Mouse (Mus musculus) forebrain, embryonic 12.5 days (tissue): ENCODE data around the gene Cfap161. TPM values are rescaled to one million over a fixed set of nuclear protein-coding genes. Genes with fewer than 3 reads are reported as not detected.

ENCODE experiments used
- ATAC-seq: fragments of 200-750 bp; cut with Nextera tagmentation; 2 replicates; pipeline ENCODE4 v1.8.0; 2017; ENCODE audit warnings: moderate TSS enrichment; ENCODE audit not compliant: low FRiP score
- H3K27ac ChIP-seq: fragments of 300-500 bp; sonication (generic); 2 replicates; pipeline ENCODE4 v1.5.1; 2016; ENCODE audit warnings: mild to moderate bottlenecking
- H3K27me3 ChIP-seq: fragments of 300-500 bp; sonication (generic); 2 replicates; pipeline ENCODE4 v1.6.1; 2016; ENCODE audit warnings: mild to moderate bottlenecking
- H3K36me3 ChIP-seq: fragments of 300-500 bp; sonication (generic); replicated peaks from 2 replicates; pipeline ENCODE4 v1.6.1; 2016; ENCODE audit warnings: mild to moderate bottlenecking
- H3K4me1 ChIP-seq: fragments of 300-500 bp; sonication (generic); 2 replicates; pipeline ENCODE4 v1.6.1; 2016
- H3K4me2 ChIP-seq: fragments of 300-500 bp; sonication (generic); 2 replicates; pipeline ENCODE4 v1.6.1; 2016; ENCODE audit warnings: mild to moderate bottlenecking, moderate library complexity
- H3K4me3 ChIP-seq: fragments of 300-500 bp; sonication (generic); replicated peaks from 2 replicates; pipeline ENCODE4 v1.5.1; 2016; ENCODE audit warnings: mild to moderate bottlenecking
- H3K9ac ChIP-seq: fragments of 300-500 bp; sonication (generic); 2 replicates; pipeline ENCODE4 v1.6.1; 2016; ENCODE audit warnings: mild to moderate bottlenecking
- H3K9me3 ChIP-seq: fragments of 300-500 bp; sonication (generic); 2 replicates; pipeline ENCODE4 v1.6.1; 2016
- WGBS: fragments of 180-500 bp; shearing (Covaris S2); methylation state at CpG from one replicate; pipeline ENCODE4 v1.1.7; 2016; 5-methylcytosine and 5-hydroxymethylcytosine counted together
- polyA plus RNA-seq: library from polyadenylated mRNA; unstranded; fragments of >200 nt; fragmentation: Nextera tagmentation; extraction: Ambion mirVana; gene quantifications from 2 replicates; pipeline ENCODE4 v1.2.1, GENCODE M21; 2016

Gene Cfap161
- polyA plus RNA-seq, 1 experiment from 2014 or later: 0.49 TPM

DNA sequence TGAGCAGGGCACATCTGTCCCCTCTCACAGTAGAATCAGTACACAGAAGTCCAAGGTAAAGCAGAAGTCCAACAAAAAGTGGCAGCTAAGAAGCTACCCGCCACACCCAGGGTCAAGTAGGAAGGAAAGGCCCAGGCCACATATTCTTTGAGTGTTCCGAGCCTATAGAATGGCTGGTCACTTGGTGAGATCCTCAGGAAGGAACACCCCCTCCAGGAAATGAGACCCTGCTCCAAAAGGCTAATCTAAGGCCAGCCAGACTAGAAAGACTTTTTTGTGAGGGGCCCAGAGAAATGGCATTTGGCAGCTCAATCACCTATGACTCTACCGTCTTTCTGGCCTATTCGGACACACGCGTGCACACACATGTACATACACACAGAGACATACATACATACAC lies 18.3 kb upstream of the Cfap161 start:
- H3K36me3 ChIP-seq: no peaks in the 10 kb centered on the region
- H3K4me2 ChIP-seq: no peak overlapping the region
- no peak for ATAC-seq
- peaks cover 34% of the 10 kb centered on the region for H3K4me1 ChIP-seq
- H3K9ac ChIP-seq: no peak overlapping the region
- no peaks in the 10 kb centered on the region for H3K9me3 ChIP-seq
- H3K27ac ChIP-seq: no peak overlapping the region
- 85% methylated on average over 6 of the region's 6 CpGs for WGBS
- H3K27me3 ChIP-seq: no peaks in the 10 kb centered on the region; the same call in 1 of the 2 replicates
- H3K4me3 ChIP-seq: no peak overlapping the region

DNA sequence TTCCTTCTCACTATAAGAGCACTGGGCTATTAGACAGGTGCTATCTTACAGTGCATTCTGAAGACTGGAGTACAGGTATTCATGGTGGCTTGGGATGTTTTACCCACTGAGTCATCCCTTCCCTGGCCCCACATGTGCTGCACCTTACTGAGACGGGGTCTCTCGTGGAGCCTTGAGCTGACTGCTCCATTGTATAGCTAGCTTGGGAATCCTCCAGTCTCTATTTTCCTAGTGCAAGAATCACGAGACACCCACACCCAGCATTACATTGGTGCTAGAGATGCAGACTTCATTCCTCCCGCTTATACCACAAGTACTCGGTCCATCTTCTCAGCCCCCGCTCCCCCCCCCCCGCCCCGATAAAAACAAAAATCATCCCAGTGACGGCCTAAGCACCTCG lies 17.9 kb upstream of the Cfap161 start:
- Histone ChIP-seq H3K27ac (no peak overlapping the region), H3K27me3 (no peaks in the 10 kb centered on the region; the same call in 1 of the 2 replicates), H3K36me3 (no peaks in the 10 kb centered on the region), H3K9me3 (no peaks in the 10 kb centered on the region), H3K4me3 (no peak overlapping the region), H3K4me1 (peaks cover 34% of the 10 kb centered on the region), H3K4me2 (no peak overlapping the region), H3K9ac (no peak overlapping the region)
- no peak for ATAC-seq
- WGBS: 77% methylated on average over 10 of the region's 10 CpGs

DNA sequence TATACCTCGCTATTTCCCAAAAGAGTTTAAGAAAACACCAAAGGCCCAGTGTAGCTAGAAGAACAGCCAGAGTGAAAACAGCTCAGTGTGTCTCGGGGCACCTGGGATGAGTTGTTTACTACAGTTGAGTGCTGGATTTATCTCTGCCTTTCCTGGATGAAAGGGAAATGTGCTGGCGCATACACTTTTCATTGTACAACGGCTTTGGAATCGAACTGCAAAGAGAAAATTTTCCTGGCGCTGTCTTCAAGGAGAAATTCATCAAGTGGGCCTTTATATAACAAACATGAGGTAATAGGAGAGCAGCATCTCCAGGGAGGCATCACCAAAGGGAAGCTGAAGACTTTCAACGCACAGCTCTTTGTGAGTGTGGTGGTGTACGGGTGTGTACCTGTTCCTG lies 17.2 kb upstream of the Cfap161 start:
- WGBS: 89% methylated on average over 8 of the region's 8 CpGs

DNA sequence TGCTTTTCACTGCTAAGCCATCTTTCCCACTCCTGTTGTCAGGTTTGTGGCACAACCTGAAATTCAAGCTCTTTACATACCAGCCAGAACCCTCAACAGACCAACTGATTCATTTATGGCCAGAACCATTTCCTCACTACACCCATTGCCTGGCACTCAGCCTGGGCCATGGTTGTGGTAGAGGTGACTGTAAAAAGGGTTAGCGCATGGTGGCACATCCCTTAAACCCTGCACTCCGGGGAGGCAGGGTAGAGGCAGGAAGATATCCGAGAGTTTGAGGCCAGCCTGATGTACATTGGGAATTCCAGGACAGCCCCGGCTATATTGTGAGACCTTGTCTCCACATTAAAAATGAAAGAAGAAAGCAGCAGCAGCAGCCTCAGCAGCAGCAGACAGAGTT lies 16.8 kb upstream of the Cfap161 start:
- no peak for ATAC-seq
- no peaks in the 10 kb centered on the region for H3K36me3 ChIP-seq
- H3K27ac ChIP-seq: no peak overlapping the region
- H3K27me3 ChIP-seq: no peaks in the 10 kb centered on the region; the same call in 1 of the 2 replicates
- H3K9me3 ChIP-seq: no peaks in the 10 kb centered on the region
- no peak overlapping the region for H3K4me2 ChIP-seq
- peaks cover 34% of the 10 kb centered on the region for H3K4me1 ChIP-seq
- H3K4me3 ChIP-seq: no peak overlapping the region
- 91% methylated on average over 4 of the region's 4 CpGs for WGBS
- no peak overlapping the region for H3K9ac ChIP-seq

More for the DNA sequence above, 17.2 kb upstream of the Cfap161 start:
- no peak overlapping the region for H3K4me2 ChIP-seq
- no peak overlapping the region for H3K9ac ChIP-seq
- no peaks in the 10 kb centered on the region; the same call in 1 of the 2 replicates for H3K27me3 ChIP-seq
- no peak overlapping the region for H3K4me3 ChIP-seq
- H3K9me3 ChIP-seq: no peaks in the 10 kb centered on the region
- no peaks in the 10 kb centered on the region for H3K36me3 ChIP-seq
- no peak for ATAC-seq
- peaks cover 34% of the 10 kb centered on the region for H3K4me1 ChIP-seq
- no peak overlapping the region for H3K27ac ChIP-seq

DNA sequence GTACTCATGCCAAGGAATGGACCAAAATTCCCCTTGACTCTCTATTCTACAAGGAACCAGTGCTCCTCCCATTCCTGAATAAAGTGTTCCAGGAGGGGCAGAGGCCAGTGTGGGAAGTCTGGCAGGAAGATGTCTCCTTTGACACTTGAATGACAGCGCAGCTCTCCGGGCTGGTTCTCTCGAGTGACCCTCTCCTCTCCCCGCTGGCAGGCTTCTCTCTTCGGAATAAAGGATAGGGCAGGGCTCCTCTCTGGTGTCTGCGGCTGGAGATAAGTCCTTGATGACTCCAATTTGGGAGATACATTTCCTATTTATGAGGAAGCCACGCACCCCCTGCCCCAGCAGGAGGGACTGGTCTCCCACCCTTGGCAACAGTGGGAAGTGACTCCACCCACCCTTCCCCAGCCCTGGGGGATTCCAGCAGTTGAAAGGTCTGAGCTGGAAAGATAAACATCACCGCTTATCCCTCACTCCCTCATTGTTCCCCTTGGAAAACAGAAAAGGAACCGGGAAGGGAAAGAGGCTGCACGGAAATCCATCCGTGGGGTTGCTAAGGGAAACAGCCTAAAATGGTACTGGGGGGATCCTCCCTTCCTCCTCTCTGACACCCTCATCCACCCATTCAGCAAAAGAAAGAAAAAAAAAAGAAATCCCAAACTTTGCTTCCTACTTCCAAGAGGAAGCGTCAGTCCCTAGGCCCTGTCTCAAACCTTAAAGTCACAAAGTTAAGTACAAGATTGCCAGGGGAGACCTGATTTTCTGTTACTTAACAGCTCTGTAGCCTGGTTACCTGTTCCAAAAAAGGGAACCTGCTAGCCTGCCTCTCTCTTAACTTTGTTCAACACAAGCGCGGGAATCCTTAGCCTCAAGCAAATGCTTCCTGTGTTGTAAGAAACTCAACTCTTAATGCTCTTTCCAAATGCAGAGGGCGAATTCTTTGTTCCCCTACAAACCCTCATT lies 15.7 kb upstream of the Cfap161 start:
- no peak overlapping the region for H3K27ac ChIP-seq
- 16% methylated on average over 15 of the region's 15 CpGs for WGBS
- H3K4me1 ChIP-seq: peaks cover 34% of the 10 kb centered on the region
- H3K36me3 ChIP-seq: no peaks in the 10 kb centered on the region
- ATAC-seq: no peak
- no peaks in the 10 kb centered on the region; the same call in 1 of the 2 replicates for H3K27me3 ChIP-seq
- peak overlapping the region; percentile 24; the same call in 1 of the 2 replicates for H3K4me2 ChIP-seq
- H3K4me3 ChIP-seq: no peak overlapping the region
- H3K9ac ChIP-seq: no peak overlapping the region
- H3K9me3 ChIP-seq: no peaks in the 10 kb centered on the region

DNA sequence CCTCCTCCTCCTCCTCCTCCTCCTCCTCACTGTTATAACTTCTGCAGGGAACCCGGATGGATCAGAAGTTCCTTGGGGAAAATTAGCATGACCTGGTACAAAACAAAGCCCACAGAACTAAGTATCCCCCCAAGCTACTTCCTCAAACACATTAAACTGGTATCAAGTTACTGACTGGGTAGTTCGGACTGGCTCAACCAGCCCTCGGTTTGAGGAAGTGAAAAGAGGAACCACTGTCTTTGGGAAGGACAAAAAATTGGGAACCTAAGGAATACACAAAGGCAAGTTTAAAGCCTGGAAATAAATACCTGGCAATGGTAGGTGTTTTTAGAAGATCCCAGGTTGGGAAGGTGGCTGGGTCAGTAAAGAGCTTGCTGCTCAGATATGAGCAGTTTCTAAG lies 15.0 kb upstream of the Cfap161 start:
- Histone ChIP-seq H3K4me2 (no peak overlapping the region), H3K27ac (no peak overlapping the region), H3K27me3 (no peaks in the 10 kb centered on the region; the same call in 1 of the 2 replicates), H3K4me3 (no peak overlapping the region), H3K9me3 (no peaks in the 10 kb centered on the region), H3K9ac (no peak overlapping the region), H3K36me3 (no peaks in the 10 kb centered on the region), H3K4me1 (peaks cover 34% of the 10 kb centered on the region)
- 7% methylated on average over 3 of the region's 3 CpGs for WGBS
- no peak for ATAC-seq

DNA sequence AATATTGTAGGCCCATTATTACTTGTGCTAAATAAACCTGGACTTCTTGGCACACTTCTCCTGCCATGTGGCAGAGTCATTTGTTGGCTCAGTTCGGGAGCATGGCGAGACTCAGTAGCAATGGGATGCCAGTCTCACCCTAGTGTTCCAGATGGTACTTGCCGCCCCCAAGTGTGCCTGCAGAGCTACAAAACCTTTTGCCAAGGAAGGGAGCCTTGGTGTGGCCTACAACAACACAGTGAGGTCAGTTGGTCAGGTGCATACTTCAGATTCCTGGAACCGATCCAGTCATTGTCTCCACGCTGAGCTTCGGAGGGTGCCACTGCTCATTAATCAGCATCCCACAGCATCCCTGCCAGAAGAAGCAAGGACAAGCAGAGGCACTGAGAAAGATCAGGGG lies 14.4 kb upstream of the Cfap161 start:
- Histone ChIP-seq H3K27ac (no peak overlapping the region), H3K4me3 (no peak overlapping the region), H3K36me3 (no peaks in the 10 kb centered on the region), H3K4me2 (no peak overlapping the region), H3K9ac (no peak overlapping the region), H3K4me1 (peaks cover 31% of the 10 kb centered on the region), H3K27me3 (no peaks in the 10 kb centered on the region; the same call in 1 of the 2 replicates), H3K9me3 (no peaks in the 10 kb centered on the region)
- ATAC-seq: no peak
- WGBS: 55% methylated on average over 6 of the region's 6 CpGs

DNA sequence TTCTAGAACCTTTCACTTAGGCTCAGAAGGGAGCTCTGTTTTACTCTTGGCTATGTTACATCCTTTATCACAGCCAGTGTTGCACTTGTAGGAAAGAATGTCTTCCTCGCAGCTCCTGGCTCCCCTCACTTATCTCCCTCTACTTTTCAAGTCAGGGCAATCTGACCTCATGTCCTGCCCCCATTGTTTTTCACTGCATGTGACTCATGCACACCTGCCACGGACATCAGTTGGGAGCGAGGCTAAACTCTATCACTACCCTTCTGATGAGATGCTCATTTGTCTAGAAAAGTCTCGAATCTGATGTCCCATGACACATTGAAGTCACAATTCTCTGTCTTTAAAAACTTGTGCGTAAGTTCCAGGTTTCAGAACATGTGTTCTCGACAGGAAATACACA lies 12.3 kb upstream of the Cfap161 start:
- peaks cover 18% of the 10 kb centered on the region for H3K4me1 ChIP-seq
- no peak overlapping the region for H3K4me2 ChIP-seq
- H3K4me3 ChIP-seq: no peak overlapping the region
- no peak overlapping the region for H3K9ac ChIP-seq
- no peaks in the 10 kb centered on the region; the same call in 1 of the 2 replicates for H3K27me3 ChIP-seq
- 81% methylated on average over 6 of the region's 6 CpGs for WGBS
- no peak overlapping the region for H3K27ac ChIP-seq
- no peaks in the 10 kb centered on the region for H3K9me3 ChIP-seq
- no peak for ATAC-seq
- no peaks in the 10 kb centered on the region for H3K36me3 ChIP-seq

DNA sequence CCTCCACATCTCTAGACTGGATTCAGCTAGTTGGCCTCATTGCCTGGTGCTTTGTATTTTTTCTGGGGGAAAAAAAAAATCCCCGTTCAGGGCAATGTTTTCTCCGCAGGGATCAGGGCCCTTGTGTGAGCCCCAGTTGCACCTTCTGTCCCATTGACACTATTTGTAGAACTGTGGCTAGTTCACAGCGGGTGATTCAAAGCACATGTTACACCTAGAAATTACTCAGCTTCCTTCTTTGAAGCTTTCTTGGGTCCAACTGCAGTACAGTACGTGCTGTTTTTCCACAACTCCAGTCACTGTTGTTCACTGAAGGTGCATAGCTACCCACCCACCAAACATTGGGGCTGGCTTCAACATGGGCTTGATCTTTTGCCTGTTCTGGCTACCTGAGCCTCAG lies 9.1 kb upstream of the Cfap161 start:
- Histone ChIP-seq H3K27ac (no peak overlapping the region), H3K27me3 (no peaks in the 10 kb centered on the region), H3K9ac (no peak overlapping the region), H3K4me2 (no peak overlapping the region), H3K4me1 (no peaks in the 10 kb centered on the region), H3K9me3 (no peaks in the 10 kb centered on the region), H3K36me3 (no peaks in the 10 kb centered on the region), H3K4me3 (no peak overlapping the region)
- ATAC-seq: no peak
- 80% methylated on average over 4 of the region's 4 CpGs for WGBS

DNA sequence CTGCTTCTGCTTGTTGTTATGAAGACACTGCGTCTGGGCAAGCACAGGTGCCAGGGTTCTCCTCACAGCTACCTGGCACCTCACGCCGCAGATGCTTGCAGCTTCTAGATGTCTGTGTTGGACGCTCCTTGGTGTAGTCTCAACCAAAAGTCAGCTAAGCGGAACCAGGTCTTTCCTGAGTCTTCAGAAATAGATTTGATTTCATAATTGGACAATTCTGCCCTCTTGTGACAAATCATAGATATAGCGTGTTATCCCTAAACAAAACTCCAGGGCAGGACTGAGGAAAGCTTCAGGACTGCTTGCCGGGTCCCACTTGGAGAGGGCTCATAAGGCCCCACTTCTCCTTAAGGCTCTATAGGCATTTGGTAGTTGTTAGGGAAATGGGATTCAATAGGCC lies 7.8 kb upstream of the Cfap161 start:
- no peak overlapping the region for H3K27ac ChIP-seq
- WGBS: 71% methylated on average over 7 of the region's 7 CpGs
- H3K4me1 ChIP-seq: no peaks in the 10 kb centered on the region
- H3K9me3 ChIP-seq: no peaks in the 10 kb centered on the region
- no peaks in the 10 kb centered on the region for H3K36me3 ChIP-seq
- no peak for ATAC-seq
- no peak overlapping the region for H3K4me2 ChIP-seq
- H3K9ac ChIP-seq: no peak overlapping the region
- H3K27me3 ChIP-seq: no peaks in the 10 kb centered on the region
- H3K4me3 ChIP-seq: no peak overlapping the region

DNA sequence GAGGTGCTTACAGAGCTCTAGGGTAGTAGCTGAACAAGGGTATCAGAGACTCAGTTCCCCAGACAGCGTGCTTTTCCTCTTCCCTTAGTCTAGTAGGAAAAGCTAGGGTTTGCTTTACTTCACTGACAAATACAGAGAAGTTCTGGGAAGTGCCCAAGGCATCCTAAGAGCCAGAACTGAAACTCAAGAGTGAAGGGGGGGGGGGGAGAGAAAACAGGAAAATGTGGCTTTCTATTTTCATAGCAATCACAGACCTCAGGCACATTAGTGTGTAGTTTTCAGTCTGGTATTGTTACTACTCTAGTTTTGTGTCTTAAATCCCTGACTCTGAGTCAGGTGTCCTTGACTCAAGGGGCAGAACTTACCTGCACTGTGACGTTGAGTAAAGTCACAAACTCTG lies 7.3 kb upstream of the Cfap161 start:
- 79% methylated on average over 2 of the region's 2 CpGs for WGBS

DNA sequence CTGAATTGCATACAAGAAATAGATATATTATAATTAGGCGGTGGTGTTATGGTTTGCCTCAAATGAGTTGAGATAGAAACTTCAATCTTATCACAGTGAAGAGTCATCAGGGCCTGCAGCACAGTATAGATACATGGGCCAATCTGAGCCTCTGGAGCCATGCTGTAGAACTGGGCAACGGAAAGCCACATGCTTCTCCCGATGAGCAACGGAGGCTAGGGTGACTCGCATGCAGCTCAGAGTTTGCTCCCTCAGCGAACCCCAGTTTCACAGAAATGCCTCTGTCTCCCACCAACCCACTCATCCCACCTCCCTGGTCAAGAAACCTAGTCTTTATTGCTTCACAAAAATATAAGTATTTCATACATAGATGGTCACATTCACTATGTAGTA lies 6.8 kb upstream of the Cfap161 start:
- no peaks in the 10 kb centered on the region for H3K4me1 ChIP-seq
- H3K27me3 ChIP-seq: no peaks in the 10 kb centered on the region
- no peak overlapping the region for H3K27ac ChIP-seq
- no peaks in the 10 kb centered on the region for H3K36me3 ChIP-seq
- WGBS: 88% methylated on average over 6 of the region's 6 CpGs
- no peak overlapping the region for H3K9ac ChIP-seq
- H3K9me3 ChIP-seq: no peaks in the 10 kb centered on the region
- no peak overlapping the region for H3K4me3 ChIP-seq
- no peak for ATAC-seq
- H3K4me2 ChIP-seq: no peak overlapping the region

More for the DNA sequence above, 7.3 kb upstream of the Cfap161 start:
- Histone ChIP-seq H3K27me3 (no peaks in the 10 kb centered on the region), H3K27ac (no peak overlapping the region), H3K36me3 (no peaks in the 10 kb centered on the region), H3K4me2 (no peak overlapping the region), H3K4me3 (no peak overlapping the region), H3K4me1 (no peaks in the 10 kb centered on the region), H3K9ac (no peak overlapping the region), H3K9me3 (no peaks in the 10 kb centered on the region)
- no peak for ATAC-seq
